In genomic region chr15:59954345-59954744, GRCm38 (mm10) we compare ENCODE assay signal across 8 mouse cellular contexts.
DNase-seq lines count a peak whose midpoint lies in the region; ATAC-seq lines count a peak whose summit lies in the region.

No protein-coding gene starts in this region.

- no peak overlapping the region for H3K4me2 ChIP-seq in heart, embryonic 11.5 days

- WGBS in heart, embryonic 11.5 days (ENCODE audit: insufficient replicate concordance) = 79% methylated on average over 3 of the region's 3 CpGs

- peaks cover 4% of the 10 kb centered on the region; the same call in 1 of the 2 replicates for H3K4me1 ChIP-seq in heart, embryonic 11.5 days (ENCODE audit: control insufficient read depth, insufficient read depth, low read length)

- no peaks in the 10 kb centered on the region for H3K36me3 ChIP-seq in heart, embryonic 11.5 days (ENCODE audit: control insufficient read depth, insufficient read depth, low read length)

- no peak for ATAC-seq in heart, embryonic 11.5 days (replicated peaks; ENCODE audit: insufficient number of reproducible peaks, low FRiP score, low TSS enrichment)
- ATAC-seq in cerebellum, adult (ENCODE audit: insufficient number of reproducible peaks, low FRiP score, low TSS enrichment) = peak; percentile 45; the same call in 1 of the 2 replicates

- intact Hi-C loops in gastrocnemius, postnatal 14 days (cut with DNase I; ENCODE audit: low total_unique reads) = no loop called here

- no peaks in the 10 kb centered on the region for H3K27me3 ChIP-seq in heart, embryonic 11.5 days (ENCODE audit: control insufficient read depth, insufficient read depth, low read length)

- H3K9me3 ChIP-seq in heart, embryonic 11.5 days (replicated peaks; ENCODE audit: control insufficient read depth, low read length) = no peaks in the 10 kb centered on the region

- no peak overlapping the region for H3K4me3 ChIP-seq in heart, embryonic 11.5 days (ENCODE audit: low read depth, low read length)

- no peak overlapping the region for H3K27ac ChIP-seq in heart, embryonic 11.5 days (ENCODE audit: low read depth, low read length)

- H3K9ac ChIP-seq in heart, embryonic 11.5 days (ENCODE audit: low read depth, low read length) = no peak overlapping the region

- peak; percentile 97 for DNase-seq in heart, adult 11 months
- peak; percentile 35 for DNase-seq in gastrocnemius, postnatal 14 days
- peak; percentile 68 to 92 for DNase-seq in layer of hippocampus, postnatal 14 days (ENCODE audit: low spot score in 2 of 2)
- DNase-seq in right cerebral cortex, adult 2 months (ENCODE audit: low spot score in 2 of 2) = peak; percentile 41 to 62
- DNase-seq in spleen, adult 18-20 months = no peak
- DNase-seq in thymus, postnatal 0 days (ENCODE audit: low spot score) = no peak

Comparison
In these comparisons a context has a peak if more than half of its experiments do, and no peak if none do; other contexts are left out.
1. DNase-seq: peak in heart, adult 11 months (single experiment), gastrocnemius, postnatal 14 days (single experiment), layer of hippocampus, postnatal 14 days (2 of 2) and right cerebral cortex, adult 2 months (2 of 2); none in spleen, adult 18-20 months (0 of 2) and thymus, postnatal 0 days (single experiment).